Mouse (Mus musculus) midbrain, embryonic 11.5 days (tissue): Measurements from ENCODE around the gene Plekhg4. TPM values are rescaled to one million over a fixed set of nuclear protein-coding genes. Genes with fewer than 3 reads are reported as not detected.

ENCODE experiments used
- ATAC-seq: fragments of 200-750 bp; cut with Nextera tagmentation; 2 replicates; pipeline ENCODE4 v1.8.0; 2017; ENCODE audit warnings: moderate TSS enrichment, moderate library complexity; ENCODE audit not compliant: low FRiP score
- DNase-seq: peaks from one replicate; pipeline ENCODE4 v3.0.0; 2015; ENCODE audit warnings: low spot score; ENCODE audit errors: missing footprints
- H3K27ac ChIP-seq: fragments of 300-500 bp; sonication (generic); 2 replicates; pipeline ENCODE4 v1.5.1; 2014; ENCODE audit warnings: low read depth, low read length
- H3K27me3 ChIP-seq: fragments of 300-500 bp; sonication (generic); 2 replicates; pipeline ENCODE4 v1.6.1; 2014; ENCODE audit warnings: mild to moderate bottlenecking, low read length, moderate library complexity, mixed read lengths; ENCODE audit not compliant: control insufficient read depth, insufficient read depth
- H3K36me3 ChIP-seq: fragments of 300-500 bp; sonication (generic); 2 replicates; pipeline ENCODE4 v1.6.1; 2014; ENCODE audit warnings: mild to moderate bottlenecking, low read length, moderate library complexity, mixed read lengths; ENCODE audit not compliant: control insufficient read depth, insufficient read depth
- H3K4me1 ChIP-seq: fragments of 300-500 bp; sonication (generic); 2 replicates; pipeline ENCODE4 v1.6.1; 2014; ENCODE audit warnings: low read length; ENCODE audit not compliant: control insufficient read depth, insufficient read depth
- H3K4me2 ChIP-seq: fragments of 300-500 bp; sonication (generic); 2 replicates; pipeline ENCODE4 v1.6.1; 2014; ENCODE audit warnings: mild to moderate bottlenecking, moderate library complexity
- H3K4me3 ChIP-seq: fragments of 300-500 bp; sonication (generic); 2 replicates; pipeline ENCODE4 v1.5.1; 2014; ENCODE audit warnings: low read depth, low read length
- H3K9ac ChIP-seq: fragments of 300-500 bp; sonication (generic); 2 replicates; pipeline ENCODE4 v1.6.1; 2014; ENCODE audit warnings: low read length
- H3K9me3 ChIP-seq: fragments of 300-500 bp; sonication (generic); 2 replicates; pipeline ENCODE4 v1.6.1; 2016; ENCODE audit warnings: low read length; ENCODE audit not compliant: control insufficient read depth
- WGBS: fragments of 180-500 bp; shearing (Covaris S2); extraction: QIAGEN DNeasy Blood & Tissue Kit; methylation state at CpG from one replicate; pipeline ENCODE4 v1.1.7; 2014; 5-methylcytosine and 5-hydroxymethylcytosine counted together
- polyA plus RNA-seq: library from polyadenylated mRNA; unstranded; fragments of >200 nt; fragmentation: Nextera tagmentation; extraction: Ambion mirVana; gene quantifications from 2 replicates; pipeline ENCODE4 v1.2.1, GENCODE M21; 2014

Gene Plekhg4
- polyA plus RNA-seq, result 0.55 and 0.61 TPM in 2 replicates

- Histone ChIP-seq H3K4me3 (no peak within 1 kb of the TSS), H3K27ac (no peak within 1 kb of the TSS), H3K27me3 (no peaks in the 10 kb centered on the region), H3K36me3 (no peaks in the 10 kb centered on the region), H3K9me3 (peaks cover 3% of the 10 kb centered on the region; the same call in 1 of the 2 replicates), H3K4me1 (no peaks in the 10 kb centered on the region), H3K9ac (no peak within 1 kb of the TSS), H3K4me2 (peak within 1 kb of the TSS; percentile 37)
- DNase-seq (no peak), ATAC-seq (no peak)
- 61% methylated on average over 2 of the region's 2 CpGs for WGBS
These were observed at the start of gene Plekhg4 for GRCm38 (mm10) chr8:105373032-105373431. Gene Plekhg4, plus strand, starts transcription at chr8:105373274.

DNA sequence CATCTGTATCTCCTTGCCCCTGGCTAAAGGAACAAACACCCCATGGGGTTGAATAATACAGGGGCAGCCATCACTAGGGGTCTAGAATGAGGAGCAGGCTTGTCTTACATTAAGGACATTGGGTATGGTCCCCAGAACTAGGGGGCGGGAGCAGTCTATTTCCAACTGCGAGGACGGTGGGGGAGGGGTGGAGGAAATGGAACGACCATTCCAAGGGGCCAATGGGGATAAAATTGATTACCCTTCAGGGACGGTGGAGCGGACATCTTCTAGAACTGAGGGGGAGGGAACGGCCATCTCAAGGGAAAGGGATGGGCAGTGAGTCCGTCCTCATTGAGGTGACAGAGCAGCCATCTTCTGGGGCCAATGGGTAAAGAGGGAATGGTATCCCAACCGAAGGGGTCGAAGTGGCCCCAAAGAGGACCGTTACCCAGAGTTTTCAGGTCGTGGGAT is 47.4 kb upstream of the Plekhg4 start:
- 1% methylated on average over 12 of the region's 12 CpGs for WGBS

DNA sequence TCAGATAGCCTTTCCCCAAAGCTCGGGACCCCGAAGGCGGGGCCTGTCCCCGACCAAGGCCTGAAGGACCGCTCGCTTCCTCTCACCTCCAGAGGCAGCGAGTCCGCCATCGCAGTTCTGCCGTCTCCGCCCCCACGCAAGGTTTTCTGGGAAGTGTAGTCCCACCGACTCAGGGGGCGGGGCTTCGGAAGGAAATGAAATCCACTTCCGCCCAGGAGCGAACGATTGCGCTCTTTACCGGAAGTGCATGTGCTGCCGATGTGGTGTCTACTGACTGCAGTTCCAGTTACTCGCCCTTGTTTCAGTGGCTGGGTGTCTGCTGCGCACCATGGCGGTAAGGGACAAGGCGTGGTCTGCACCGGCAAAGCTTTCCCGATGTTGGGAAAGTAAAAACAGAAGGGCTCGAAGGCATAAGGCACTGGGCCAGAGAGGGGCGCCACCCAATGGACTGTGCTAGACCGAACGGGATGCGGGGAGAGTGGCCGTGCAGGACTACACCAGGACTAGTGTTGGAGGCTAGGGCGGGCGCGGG is 46.9 kb upstream of the Plekhg4 start, which contains the start of the genes Lrrc29 and Tmem208:
Gene Lrrc29 (minus strand): TSS at position 138 of the 532 bp plus-strand sequence.
Gene Tmem208 (plus strand): TSS at position 214 of the 532 bp plus-strand sequence.
- Histone ChIP-seq H3K9ac (peak within 1 kb of the TSS; percentile 74), H3K27me3 (no peaks in the 10 kb centered on the region), H3K4me2 (peak within 1 kb of the TSS; percentile 78), H3K4me3 (peak within 1 kb of the TSS; percentile 77), H3K27ac (peak within 1 kb of the TSS; percentile 64), H3K4me1 (peaks cover 12% of the 10 kb centered on the region), H3K36me3 (peaks cover 22% of the 10 kb centered on the region; the same call in 1 of the 2 replicates), H3K9me3 (no peaks in the 10 kb centered on the region)
- ATAC-seq (peak; percentile 94), DNase-seq (peak; percentile 99)
- under 1% methylated on average over 36 of the region's 36 CpGs for WGBS

More for the DNA sequence above, 47.4 kb upstream of the Plekhg4 start:
- peak; percentile 88 for DNase-seq
- Histone ChIP-seq H3K9ac (peak overlapping the region; percentile 74), H3K4me2 (peak overlapping the region; percentile 78), H3K27me3 (no peaks in the 10 kb centered on the region), H3K4me1 (peaks cover 12% of the 10 kb centered on the region), H3K36me3 (peaks cover 17% of the 10 kb centered on the region; the same call in 1 of the 2 replicates), H3K4me3 (peak overlapping the region; percentile 77), H3K9me3 (no peaks in the 10 kb centered on the region), H3K27ac (no peak overlapping the region)
- ATAC-seq, result peak; percentile 78

DNA sequence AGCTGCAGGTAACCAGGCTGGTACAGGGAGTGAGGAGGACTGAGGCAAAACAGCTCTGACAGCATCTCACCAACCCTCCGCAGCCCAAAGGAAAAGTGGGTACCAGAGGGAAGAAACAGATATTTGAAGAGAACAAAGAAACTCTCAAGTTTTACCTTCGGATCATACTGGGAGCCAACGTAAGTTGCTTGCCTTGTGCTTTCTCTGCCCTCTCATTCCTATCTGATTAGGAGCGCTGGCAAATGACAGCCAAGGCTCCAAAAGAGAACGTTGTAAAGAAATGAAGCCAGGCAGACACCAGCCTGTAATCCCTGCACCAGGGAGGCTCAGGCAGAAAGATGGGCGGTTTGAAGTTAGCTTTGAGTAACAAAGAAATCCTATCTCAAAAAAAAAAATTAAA is 46.1 kb upstream of the Plekhg4 start:
- Histone ChIP-seq H3K4me2 (peak overlapping the region; percentile 78), H3K4me1 (peaks cover 12% of the 10 kb centered on the region), H3K36me3 (peaks cover 27% of the 10 kb centered on the region), H3K9ac (peak overlapping the region; percentile 74), H3K4me3 (peak overlapping the region; percentile 77), H3K27ac (no peak overlapping the region), H3K9me3 (no peaks in the 10 kb centered on the region), H3K27me3 (no peaks in the 10 kb centered on the region)
- WGBS, result 50% methylated on average over 6 of the region's 6 CpGs
- ATAC-seq (no peak), DNase-seq (no peak)

DNA sequence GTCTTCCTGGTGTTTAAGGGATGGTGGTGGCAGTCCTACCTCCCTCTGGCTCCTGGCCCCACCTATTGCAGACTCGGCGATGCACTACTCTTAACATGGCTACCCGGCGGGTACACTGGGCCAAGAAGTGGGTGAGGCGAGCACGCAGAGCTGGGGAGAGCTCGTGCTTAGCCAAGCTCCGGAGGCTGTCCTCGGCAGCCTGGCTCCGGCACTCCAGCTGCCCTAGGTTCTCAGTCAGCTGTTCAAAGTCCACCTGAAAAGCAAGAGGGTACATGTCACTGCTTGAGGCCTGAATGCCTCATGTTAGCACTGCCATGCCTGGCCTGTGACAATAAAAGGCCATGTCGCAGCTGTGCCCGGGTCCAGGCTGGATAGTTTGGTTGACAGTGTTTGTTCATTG is 42.7 kb upstream of the Plekhg4 start:
- Histone ChIP-seq H3K27me3 (no peaks in the 10 kb centered on the region), H3K4me1 (peaks cover 10% of the 10 kb centered on the region), H3K4me2 (no peak overlapping the region), H3K36me3 (peaks cover 34% of the 10 kb centered on the region), H3K4me3 (no peak overlapping the region), H3K9ac (no peak overlapping the region), H3K27ac (no peak overlapping the region), H3K9me3 (no peaks in the 10 kb centered on the region)
- 96% methylated on average over 12 of the region's 12 CpGs for WGBS
- ATAC-seq, result no peak
- no peak for DNase-seq

GRCm38 (mm10) chr8:105331469-105331868 is 41.6 kb upstream of the Plekhg4 start:
- Histone ChIP-seq H3K36me3 (peaks cover 34% of the 10 kb centered on the region), H3K9ac (no peak overlapping the region), H3K27me3 (no peaks in the 10 kb centered on the region), H3K9me3 (no peaks in the 10 kb centered on the region), H3K4me1 (peaks cover 7% of the 10 kb centered on the region; the same call in 1 of the 2 replicates), H3K4me3 (no peak overlapping the region), H3K4me2 (no peak overlapping the region), H3K27ac (no peak overlapping the region)
- WGBS, result 97% methylated on average over 22 of the region's 22 CpGs
- no peak for DNase-seq
- ATAC-seq, result no peak

GRCm38 (mm10) chr8:105331931-105332330 is 41.1 kb upstream of the Plekhg4 start:
- no peak for ATAC-seq
- no peak overlapping the region for H3K9ac ChIP-seq
- no peak overlapping the region for H3K4me3 ChIP-seq
- peaks cover 6% of the 10 kb centered on the region; the same call in 1 of the 2 replicates for H3K4me1 ChIP-seq
- H3K27ac ChIP-seq, result no peak overlapping the region
- peaks cover 34% of the 10 kb centered on the region for H3K36me3 ChIP-seq
- H3K27me3 ChIP-seq, result no peaks in the 10 kb centered on the region
- no peaks in the 10 kb centered on the region for H3K9me3 ChIP-seq
- 94% methylated on average over 9 of the region's 9 CpGs for WGBS
- no peak overlapping the region for H3K4me2 ChIP-seq
- DNase-seq, result no peak

GRCm38 (mm10) chr8:105332523-105332922 is 40.6 kb upstream of the Plekhg4 start:
- DNase-seq (peak; percentile 83), ATAC-seq (no peak)
- Histone ChIP-seq H3K9me3 (no peaks in the 10 kb centered on the region), H3K4me3 (no peak overlapping the region), H3K9ac (no peak overlapping the region), H3K36me3 (peaks cover 34% of the 10 kb centered on the region), H3K27me3 (no peaks in the 10 kb centered on the region), H3K4me2 (no peak overlapping the region), H3K4me1 (no peaks in the 10 kb centered on the region; the same call in 1 of the 2 replicates), H3K27ac (no peak overlapping the region)
- WGBS, result 81% methylated on average over 2 of the region's 2 CpGs

DNA sequence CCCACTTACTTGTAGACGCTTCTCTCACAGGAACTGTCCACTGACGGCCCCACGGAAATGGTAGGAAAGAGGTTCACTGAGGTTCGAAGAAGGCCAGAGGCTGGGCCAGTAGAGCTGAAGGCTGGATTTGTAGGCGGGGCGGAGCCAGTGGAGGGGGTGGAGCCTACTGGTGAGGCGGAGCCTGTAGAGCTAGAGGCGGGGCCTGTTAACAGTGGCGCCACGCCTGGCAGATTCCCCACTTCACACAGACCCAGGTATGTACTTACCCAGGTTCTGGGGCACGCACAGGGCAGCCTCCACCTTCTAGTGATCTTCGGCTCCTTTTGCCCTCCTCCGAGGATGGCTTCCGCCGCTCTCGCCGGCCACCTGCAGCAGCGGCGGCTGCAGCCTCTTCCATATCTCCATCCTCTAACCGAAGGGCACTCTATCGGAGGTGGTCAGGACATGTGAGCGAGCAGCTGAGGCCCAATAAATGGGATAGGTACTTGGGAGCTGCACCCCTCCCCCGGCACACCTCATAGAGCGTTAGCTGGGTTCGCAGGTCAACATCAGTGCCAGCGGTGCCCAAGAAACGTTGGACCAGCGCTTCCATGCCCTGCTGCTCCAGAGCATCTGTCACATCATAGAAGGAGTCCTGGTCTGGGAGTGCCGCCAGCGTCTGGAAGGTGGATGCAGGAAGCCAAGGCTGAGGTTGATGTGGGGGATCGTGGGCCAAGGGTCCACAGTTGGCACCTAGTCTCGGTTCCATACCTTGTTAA is 36.5 kb upstream of the Plekhg4 start:
- DNase-seq, result no peak
- H3K27ac ChIP-seq, result no peak overlapping the region
- 48% methylated on average over 32 of the region's 32 CpGs for WGBS
- H3K9me3 ChIP-seq, result no peaks in the 10 kb centered on the region
- no peaks in the 10 kb centered on the region for H3K27me3 ChIP-seq
- no peaks in the 10 kb centered on the region for H3K4me1 ChIP-seq
- peak; percentile 36 for ATAC-seq
- peaks cover 11% of the 10 kb centered on the region for H3K36me3 ChIP-seq
- no peak overlapping the region for H3K4me3 ChIP-seq
- H3K4me2 ChIP-seq, result no peak overlapping the region
- no peak overlapping the region for H3K9ac ChIP-seq
